Mouse (Mus musculus) erythroblast, embryonic 14.5 days (primary cell): ENCODE data around the gene Immp2l. TPM values are rescaled to one million over a fixed set of nuclear protein-coding genes. Genes with fewer than 3 reads are reported as not detected.

Experiments
- H3K27me3 ChIP-seq: 2 replicates; pipeline ENCODE4 v1.6.1; 2012; ENCODE audit warnings: inconsistent platforms; ENCODE audit not compliant: control insufficient read depth
- H3K36me3 ChIP-seq: 2 replicates; pipeline ENCODE4 v1.6.1; 2012; ENCODE audit warnings: mild to moderate bottlenecking, inconsistent platforms; ENCODE audit not compliant: control insufficient read depth
- H3K4me1 ChIP-seq: 2 replicates; pipeline ENCODE4 v1.6.1; 2012; ENCODE audit warnings: inconsistent platforms; ENCODE audit not compliant: control insufficient read depth
- H3K4me3 ChIP-seq: replicated peaks from 2 replicates; pipeline ENCODE3; 2012; ENCODE audit warnings: moderate library complexity, mild to moderate bottlenecking, inconsistent platforms
- H3K9me3 ChIP-seq: 2 replicates; pipeline ENCODE4 v1.6.1; 2012; ENCODE audit warnings: low read length, inconsistent platforms, mixed read lengths; ENCODE audit not compliant: control insufficient read depth
- GATA1 ChIP-seq: IDR thresholded peaks from 2 replicates; pipeline ENCODE4 v1.6.1; 2012; ENCODE audit warnings: low read length, inconsistent platforms, mixed read lengths
- TAL1 ChIP-seq: IDR thresholded peaks from 3 replicates; pipeline ENCODE4 v1.6.1; 2012; ENCODE audit warnings: low read length, inconsistent platforms, mixed read lengths
- polyA plus RNA-seq: library from polyadenylated mRNA; stranded (reverse); fragments of >175 nt; gene quantifications from 2 replicates; pipeline ENCODE4 v1.2.3, GENCODE M21; 2012

Gene Immp2l
- polyA plus RNA-seq, 1 experiment = 0.11 TPM

GRCm38 (mm10) chr12:41349386-41349785 lies 325.5 kb downstream of the Immp2l start:
- Histone ChIP-seq H3K4me3 (no peak overlapping the region), H3K4me1 (no peaks in the 10 kb centered on the region), H3K36me3 (no peaks in the 10 kb centered on the region), H3K27me3 (no peaks in the 10 kb centered on the region), H3K9me3 (no peaks in the 10 kb centered on the region)
- TF ChIP-seq GATA1 (no peak), TAL1 (no peak)

DNA sequence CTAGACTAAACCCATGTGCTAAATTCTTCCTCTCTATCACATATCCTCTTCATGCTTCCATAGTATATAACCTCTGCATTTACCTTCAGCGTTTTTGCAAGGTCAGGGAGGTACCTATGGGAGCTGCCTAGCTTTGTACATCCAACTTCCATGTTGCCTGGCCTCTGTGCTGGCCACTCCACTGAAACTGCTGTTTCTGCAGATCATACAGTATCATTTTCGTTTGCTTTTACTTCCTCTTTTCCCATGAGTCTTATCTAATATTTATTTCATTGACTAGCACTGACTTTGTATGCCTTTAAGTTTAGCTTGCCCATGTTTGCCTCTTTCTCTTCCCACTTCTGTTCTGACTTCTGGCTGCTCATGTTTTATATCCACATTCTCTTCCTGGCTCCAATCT lies 325.9 kb downstream of the Immp2l start:
- Histone ChIP-seq H3K36me3 (no peaks in the 10 kb centered on the region), H3K9me3 (no peaks in the 10 kb centered on the region), H3K4me3 (no peak overlapping the region), H3K4me1 (no peaks in the 10 kb centered on the region), H3K27me3 (no peaks in the 10 kb centered on the region)
- no peak for TF ChIP-seq GATA1
- TF ChIP-seq TAL1 = no peak

DNA sequence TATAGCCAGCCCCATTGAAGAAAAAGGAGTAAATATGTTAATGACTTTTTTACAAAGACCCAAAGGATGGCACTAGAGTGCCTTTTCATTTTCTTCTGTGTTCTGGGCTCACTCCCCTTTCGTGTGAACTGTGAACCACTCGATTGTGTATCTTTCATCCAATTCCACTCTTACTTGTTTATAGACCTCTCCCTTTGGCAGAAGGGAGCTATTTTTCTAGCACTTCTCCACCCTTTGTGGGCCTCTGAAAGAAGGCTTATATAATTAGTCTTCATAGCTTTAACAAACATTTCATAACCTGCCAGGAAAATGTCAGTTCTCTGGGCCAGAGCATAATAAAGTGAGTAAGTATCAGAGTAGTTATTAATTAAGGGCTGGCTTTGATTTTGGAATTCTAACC lies 327.4 kb downstream of the Immp2l start:
- H3K27me3 ChIP-seq = no peaks in the 10 kb centered on the region
- no peak overlapping the region for H3K4me3 ChIP-seq
- H3K9me3 ChIP-seq = no peaks in the 10 kb centered on the region
- TF ChIP-seq GATA1 (no peak), TAL1 (no peak)
- H3K36me3 ChIP-seq = no peaks in the 10 kb centered on the region
- no peaks in the 10 kb centered on the region for H3K4me1 ChIP-seq

- Histone ChIP-seq H3K4me3 (no peak overlapping the region), H3K36me3 (no peaks in the 10 kb centered on the region), H3K4me1 (no peaks in the 10 kb centered on the region), H3K9me3 (no peaks in the 10 kb centered on the region), H3K27me3 (no peaks in the 10 kb centered on the region)
- TF ChIP-seq TAL1 (no peak), GATA1 (no peak)
Measured at GRCm38 (mm10) chr12:41354857-41355256, 331.0 kb downstream of the Immp2l start.

- TF ChIP-seq TAL1 (no peak), GATA1 (no peak)
- Histone ChIP-seq H3K4me3 (no peak overlapping the region), H3K27me3 (no peaks in the 10 kb centered on the region), H3K9me3 (no peaks in the 10 kb centered on the region), H3K36me3 (no peaks in the 10 kb centered on the region), H3K4me1 (no peaks in the 10 kb centered on the region)
Measured at GRCm38 (mm10) chr12:41356040-41356439, 332.1 kb downstream of the Immp2l start.

DNA sequence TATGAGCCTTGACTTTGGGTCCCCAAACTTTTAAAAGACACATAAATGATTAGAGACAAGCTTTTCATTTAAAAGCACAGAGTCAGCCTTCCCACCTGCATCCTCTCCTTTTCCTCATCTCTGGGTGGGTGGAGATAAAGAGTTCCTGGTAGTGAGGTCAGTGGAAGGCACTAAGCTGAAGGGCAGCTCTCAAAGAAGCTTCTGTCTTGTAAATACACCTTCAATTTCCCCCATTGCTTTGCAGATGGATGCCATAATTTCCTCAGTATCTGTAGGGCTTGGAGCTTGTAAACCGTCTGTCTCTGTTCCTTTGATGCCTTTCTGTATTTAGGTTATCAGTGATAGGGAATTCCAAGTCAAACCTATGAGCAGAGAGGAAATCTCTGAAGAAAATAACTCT lies 362.8 kb downstream of the Immp2l start:
- H3K9me3 ChIP-seq = no peaks in the 10 kb centered on the region
- H3K4me1 ChIP-seq = no peaks in the 10 kb centered on the region
- no peak overlapping the region for H3K4me3 ChIP-seq
- no peaks in the 10 kb centered on the region for H3K27me3 ChIP-seq
- TF ChIP-seq GATA1 = no peak
- no peak for TF ChIP-seq TAL1
- no peaks in the 10 kb centered on the region for H3K36me3 ChIP-seq

DNA sequence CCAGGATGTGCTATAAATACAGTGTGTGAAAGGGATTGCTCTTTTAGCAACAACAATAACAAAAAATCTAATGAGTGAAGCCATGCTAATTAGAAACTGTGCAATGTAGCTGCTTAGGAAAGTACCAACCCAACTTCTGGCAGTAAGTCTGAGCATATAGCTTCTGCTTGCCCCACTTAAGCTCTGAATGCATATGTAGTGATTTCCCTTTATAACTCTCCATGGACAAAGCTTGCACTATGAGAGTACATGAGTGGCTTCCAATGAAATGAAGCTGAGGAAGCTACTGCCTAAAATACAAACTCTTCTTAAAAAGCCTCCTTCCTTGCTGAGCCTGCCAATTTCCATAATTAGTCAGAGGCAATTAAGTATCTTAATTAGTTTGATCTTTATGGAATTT lies 370.3 kb downstream of the Immp2l start:
- H3K36me3 ChIP-seq = no peaks in the 10 kb centered on the region
- no peak overlapping the region for H3K4me3 ChIP-seq
- TF ChIP-seq GATA1 (no peak), TAL1 (no peak)
- no peaks in the 10 kb centered on the region for H3K9me3 ChIP-seq
- H3K4me1 ChIP-seq = no peaks in the 10 kb centered on the region
- no peaks in the 10 kb centered on the region for H3K27me3 ChIP-seq

- no peaks in the 10 kb centered on the region for H3K36me3 ChIP-seq
- no peaks in the 10 kb centered on the region for H3K27me3 ChIP-seq
- H3K9me3 ChIP-seq = no peaks in the 10 kb centered on the region
- H3K4me3 ChIP-seq = no peak overlapping the region
- H3K4me1 ChIP-seq = no peaks in the 10 kb centered on the region
- no peak for TF ChIP-seq GATA1
- no peak for TF ChIP-seq TAL1
Measured at GRCm38 (mm10) chr12:41401136-41401535, 377.2 kb downstream of the Immp2l start.

GRCm38 (mm10) chr12:41401923-41402322 lies 378.0 kb downstream of the Immp2l start:
- Histone ChIP-seq H3K4me3 (no peak overlapping the region), H3K36me3 (no peaks in the 10 kb centered on the region), H3K9me3 (no peaks in the 10 kb centered on the region), H3K4me1 (no peaks in the 10 kb centered on the region), H3K27me3 (no peaks in the 10 kb centered on the region)
- TF ChIP-seq TAL1 = no peak
- no peak for TF ChIP-seq GATA1

DNA sequence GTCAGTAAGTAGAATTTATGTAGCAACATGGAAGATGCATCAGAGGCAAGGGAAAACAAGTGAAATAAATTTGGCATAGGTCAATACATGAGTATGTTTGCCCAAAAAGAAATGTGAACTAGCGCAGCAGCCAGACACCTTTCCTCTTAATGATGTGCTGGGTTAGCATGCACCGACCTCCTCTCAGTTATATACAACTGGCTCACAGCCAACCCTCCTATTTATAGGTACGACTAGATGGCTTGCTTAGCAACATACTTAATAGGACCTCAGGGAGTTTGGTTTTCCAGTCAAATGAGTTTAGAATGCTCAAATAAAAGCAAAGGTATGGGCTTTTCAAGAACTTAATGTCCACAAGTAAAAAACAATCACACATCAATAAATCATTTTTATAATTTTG lies 385.5 kb downstream of the Immp2l start:
- Histone ChIP-seq H3K36me3 (no peaks in the 10 kb centered on the region), H3K4me1 (no peaks in the 10 kb centered on the region), H3K9me3 (no peaks in the 10 kb centered on the region), H3K4me3 (no peak overlapping the region), H3K27me3 (no peaks in the 10 kb centered on the region)
- no peak for TF ChIP-seq GATA1
- TF ChIP-seq TAL1 = no peak
